Mouse (Mus musculus) lung, embryonic 16.5 days (tissue): ENCODE measurements around the gene Lep. TPM values are rescaled to one million over a fixed set of nuclear protein-coding genes. Genes with fewer than 3 reads are reported as not detected.

ENCODE experiments used
- ATAC-seq: fragments of 200-750 bp; cut with Nextera tagmentation; 2 replicates; pipeline ENCODE4 v1.8.0; 2017; ENCODE audit warnings: low read depth, mild to moderate bottlenecking, moderate library complexity
- H3K27ac ChIP-seq: fragments of 300-500 bp; sonication (generic); 2 replicates; pipeline ENCODE4 v1.5.1; 2014; ENCODE audit warnings: mild to moderate bottlenecking, control low read depth, low read length
- H3K27me3 ChIP-seq: fragments of 300-500 bp; sonication (generic); 2 replicates; pipeline ENCODE4 v1.6.1; 2014; ENCODE audit warnings: low read depth, low read length, mixed read lengths; ENCODE audit not compliant: control insufficient read depth, insufficient read depth
- H3K36me3 ChIP-seq: fragments of 300-500 bp; sonication (generic); 2 replicates; pipeline ENCODE4 v1.6.1; 2014; ENCODE audit warnings: low read length; ENCODE audit not compliant: control insufficient read depth, insufficient read depth
- H3K4me1 ChIP-seq: fragments of 300-500 bp; sonication (generic); replicated peaks from 2 replicates; pipeline ENCODE4 v1.6.1; 2014; ENCODE audit warnings: low read length, mixed read lengths; ENCODE audit not compliant: control insufficient read depth, insufficient read depth
- H3K4me2 ChIP-seq: fragments of 300-500 bp; sonication (generic); 2 replicates; pipeline ENCODE4 v1.6.1; 2014; ENCODE audit warnings: low read depth, low read length, control low read depth
- H3K4me3 ChIP-seq: fragments of 300-500 bp; sonication (generic); 2 replicates; pipeline ENCODE4 v1.5.1; 2014; ENCODE audit warnings: mild to moderate bottlenecking, low read length, control low read depth
- H3K9ac ChIP-seq: fragments of 300-500 bp; sonication (generic); 2 replicates; pipeline ENCODE4 v1.6.1; 2014; ENCODE audit warnings: low read length, control low read depth
- H3K9me3 ChIP-seq: fragments of 300-500 bp; sonication (generic); 2 replicates; pipeline ENCODE4 v1.6.1; 2016; ENCODE audit warnings: low read length; ENCODE audit not compliant: control insufficient read depth
- WGBS: fragments of 180-500 bp; shearing (Covaris S2); extraction: QIAGEN DNeasy Blood & Tissue Kit; methylation state at CpG from one replicate; pipeline ENCODE4 v1.1.7; 2014; 5-methylcytosine and 5-hydroxymethylcytosine counted together
- microRNA-seq: library from miRNA; unstranded; fragments of <30 nt; microRNA quantifications from one replicate; pipeline ENCODE4, GENCODE M21; 2016
- polyA plus RNA-seq: library from polyadenylated mRNA; unstranded; fragments of >200 nt; fragmentation: Nextera tagmentation; extraction: Ambion mirVana; gene quantifications from 2 replicates; pipeline ENCODE4 v1.2.1, GENCODE M21; 2015

Gene Lep
- polyA plus RNA-seq, 1 experiment from 2014 or later, result not detected

DNA sequence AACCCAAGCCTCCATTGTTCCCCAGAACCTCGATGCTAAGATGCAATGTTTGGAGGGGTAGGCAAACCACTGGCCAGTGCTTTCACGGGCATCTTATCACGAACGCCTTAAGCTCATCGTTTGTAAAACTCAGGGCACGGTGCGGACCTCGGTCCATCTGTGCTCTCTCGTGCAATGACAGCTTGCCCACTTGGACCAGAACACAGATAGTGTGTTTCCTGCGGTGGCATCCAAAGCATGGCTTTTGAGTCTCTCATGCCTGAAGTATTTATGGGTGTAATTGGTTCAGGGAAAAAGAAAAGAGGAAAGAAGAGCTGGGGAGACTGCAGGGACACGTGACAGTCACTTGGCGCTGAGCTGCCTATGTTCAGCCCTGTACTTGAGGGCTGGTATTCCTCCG, 60.0 kb downstream of the Lep start:
- Histone ChIP-seq H3K4me1 (peaks cover 5% of the 10 kb centered on the region; the same call in 1 of the 2 replicates), H3K36me3 (peaks cover 6% of the 10 kb centered on the region; the same call in 1 of the 2 replicates), H3K27me3 (no peaks in the 10 kb centered on the region), H3K4me2 (no peak overlapping the region), H3K9me3 (no peaks in the 10 kb centered on the region), H3K9ac (no peak overlapping the region), H3K27ac (no peak overlapping the region), H3K4me3 (no peak overlapping the region)
- 82% methylated on average over 13 of the region's 13 CpGs for WGBS
- ATAC-seq, result no peak

Small RNAs within 50 kb of the gene (microRNA-seq; reads per million reads assigned to microRNA genes)
- gene Mir129-1, result 8.5 reads per million, percentile 22 among the genes with 10 or more reads in this experiment

Other genes with a start within 250 kb of the Lep start
- gene Lrrc4, start 228.5 kb upstream of the Lep start, polyA plus RNA-seq, result 0.19 and 0.45 TPM in 2 replicates
- gene Rbm28, start 104.8 kb downstream of the Lep start, polyA plus RNA-seq, result 32.9 and 33.5 TPM in 2 replicates
- gene Prrt4, start 119.4 kb downstream of the Lep start, polyA plus RNA-seq, result 0.28 and 0.30 TPM in 2 replicates
- gene Impdh1, start 156.1 kb downstream of the Lep start, polyA plus RNA-seq, result 42.7 and 45.7 TPM in 2 replicates
- gene Hilpda, start 212.3 kb downstream of the Lep start, polyA plus RNA-seq, result 41.7 and 44.2 TPM in 2 replicates
- gene Fam71f2, start 219.4 kb downstream of the Lep start, polyA plus RNA-seq, result 0.51 and 0.57 TPM in 2 replicates